Mouse (Mus musculus): ENCODE results near the gene Dusp3. TPM values are rescaled to one million over a fixed set of nuclear protein-coding genes. Genes with fewer than 3 reads are reported as not detected.

Dusp3 gene
- polyA plus RNA-seq, 1 experiment from 2014 or later: 11.3 TPM

GRCm38 (mm10) chr11:101953441-101953840, 33.4 kb downstream of the Dusp3 start:
- Histone ChIP-seq H3K4me2 (replicated peaks) (no peak overlapping the region), H3K4me3 (replicated peaks) (no peak overlapping the region), H3K36me3 (no peaks in the 10 kb centered on the region), H3K4me1 (replicated peaks) (peaks cover 14% of the 10 kb centered on the region), H3K27me3 (peaks cover 36% of the 10 kb centered on the region), H3K9ac (replicated peaks) (no peak overlapping the region), H3K9me3 (no peaks in the 10 kb centered on the region), H3K27ac (no peak overlapping the region)
- no peak for ATAC-seq
- WGBS: 79% methylated on average over 4 of the region's 4 CpGs

- no peak overlapping the region for H3K4me3 ChIP-seq (replicated peaks)
- H3K9ac ChIP-seq (replicated peaks): no peak overlapping the region
- peaks cover 14% of the 10 kb centered on the region for H3K4me1 ChIP-seq (replicated peaks)
- peak overlapping the region; percentile 33 for H3K4me2 ChIP-seq (replicated peaks)
- no peak overlapping the region for H3K27ac ChIP-seq
- WGBS: 19% methylated on average over 24 of the region's 24 CpGs
- H3K36me3 ChIP-seq: no peaks in the 10 kb centered on the region
- H3K9me3 ChIP-seq: no peaks in the 10 kb centered on the region
- no peak for ATAC-seq
- H3K27me3 ChIP-seq: peaks cover 36% of the 10 kb centered on the region
Observed at GRCm38 (mm10) chr11:101952541-101953341, 34.1 kb downstream of the Dusp3 start.

GRCm38 (mm10) chr11:101950021-101950420, 36.8 kb downstream of the Dusp3 start:
- no peaks in the 10 kb centered on the region for H3K36me3 ChIP-seq
- no peaks in the 10 kb centered on the region for H3K9me3 ChIP-seq
- ATAC-seq: no peak
- H3K9ac ChIP-seq (replicated peaks): no peak overlapping the region
- no peak overlapping the region for H3K27ac ChIP-seq
- 91% methylated on average over 5 of the region's 5 CpGs for WGBS
- peaks cover 14% of the 10 kb centered on the region for H3K4me1 ChIP-seq (replicated peaks)
- H3K27me3 ChIP-seq: peaks cover 35% of the 10 kb centered on the region
- no peak overlapping the region for H3K4me3 ChIP-seq (replicated peaks)
- H3K4me2 ChIP-seq (replicated peaks): no peak overlapping the region

- 24% methylated on average over 5 of the region's 5 CpGs for WGBS
Observed at GRCm38 (mm10) chr11:101946525-101946924, 40.3 kb downstream of the Dusp3 start.

GRCm38 (mm10) chr11:101943055-101943454, 43.8 kb downstream of the Dusp3 start:
- no peak overlapping the region for H3K27ac ChIP-seq
- H3K36me3 ChIP-seq: no peaks in the 10 kb centered on the region
- H3K27me3 ChIP-seq: peaks cover 16% of the 10 kb centered on the region
- H3K4me3 ChIP-seq (replicated peaks): no peak overlapping the region
- H3K4me1 ChIP-seq (replicated peaks): no peaks in the 10 kb centered on the region
- ATAC-seq: no peak
- no peak overlapping the region for H3K4me2 ChIP-seq (replicated peaks)
- no peaks in the 10 kb centered on the region for H3K9me3 ChIP-seq
- 40% methylated on average over 3 of the region's 3 CpGs for WGBS
- H3K9ac ChIP-seq (replicated peaks): no peak overlapping the region

More at GRCm38 (mm10) chr11:101946525-101946924, 40.3 kb downstream of the Dusp3 start:
- peak; percentile 48; the same call in 1 of the 2 replicates for ATAC-seq
- no peaks in the 10 kb centered on the region for H3K36me3 ChIP-seq
- H3K4me2 ChIP-seq (replicated peaks): no peak overlapping the region
- peaks cover 11% of the 10 kb centered on the region for H3K27me3 ChIP-seq
- H3K9me3 ChIP-seq: no peaks in the 10 kb centered on the region
- no peak overlapping the region for H3K9ac ChIP-seq (replicated peaks)
- no peaks in the 10 kb centered on the region for H3K4me1 ChIP-seq (replicated peaks)
- H3K4me3 ChIP-seq (replicated peaks): no peak overlapping the region
- H3K27ac ChIP-seq: 0 out of 2 replicates have a peak overlapping the region, but pooled peaks have one; percentile 14

- H3K9ac ChIP-seq (replicated peaks): peak overlapping the region; percentile 65
- no peak for ATAC-seq
- peak overlapping the region; percentile 41 for H3K4me3 ChIP-seq (replicated peaks)
- peaks cover 11% of the 10 kb centered on the region for H3K4me1 ChIP-seq (replicated peaks)
- peak overlapping the region; percentile 64 for H3K4me2 ChIP-seq (replicated peaks)
- H3K27ac ChIP-seq: 0 out of 2 replicates have a peak overlapping the region, but pooled peaks have one; percentile 3
- WGBS: 1% methylated on average over 31 of the region's 32 CpGs
- H3K9me3 ChIP-seq: no peaks in the 10 kb centered on the region
- no peaks in the 10 kb centered on the region for H3K36me3 ChIP-seq
- peaks cover 34% of the 10 kb centered on the region for H3K27me3 ChIP-seq
Observed at GRCm38 (mm10) chr11:101937108-101937507, 49.7 kb downstream of the Dusp3 start.

- Histone ChIP-seq H3K4me3 (replicated peaks) (no peak overlapping the region; the same call in 1 of the 2 replicates), H3K27me3 (peaks cover 34% of the 10 kb centered on the region), H3K4me1 (replicated peaks) (peaks cover 11% of the 10 kb centered on the region), H3K4me2 (replicated peaks) (no peak overlapping the region; the same call in 1 of the 2 replicates), H3K27ac (no peak overlapping the region), H3K9me3 (no peaks in the 10 kb centered on the region), H3K9ac (replicated peaks) (no peak overlapping the region), H3K36me3 (no peaks in the 10 kb centered on the region)
- 32% methylated on average over 7 of the region's 7 CpGs for WGBS
- no peak for ATAC-seq
Observed at GRCm38 (mm10) chr11:101936421-101936820, 50.4 kb downstream of the Dusp3 start.

GRCm38 (mm10) chr11:101935743-101936142, 51.1 kb downstream of the Dusp3 start:
- no peak overlapping the region for H3K4me3 ChIP-seq (replicated peaks)
- H3K4me1 ChIP-seq (replicated peaks): peaks cover 11% of the 10 kb centered on the region
- WGBS: 90% methylated on average over 3 of the region's 3 CpGs
- H3K4me2 ChIP-seq (replicated peaks): no peak overlapping the region
- no peaks in the 10 kb centered on the region for H3K9me3 ChIP-seq
- ATAC-seq: no peak
- peaks cover 34% of the 10 kb centered on the region for H3K27me3 ChIP-seq
- no peak overlapping the region for H3K27ac ChIP-seq
- H3K36me3 ChIP-seq: no peaks in the 10 kb centered on the region
- no peak overlapping the region for H3K9ac ChIP-seq (replicated peaks)

GRCm38 (mm10) chr11:101931978-101932377, 54.8 kb downstream of the Dusp3 start:
- no peak overlapping the region for H3K9ac ChIP-seq (replicated peaks)
- H3K27ac ChIP-seq: no peak overlapping the region
- ATAC-seq: no peak
- H3K9me3 ChIP-seq: no peaks in the 10 kb centered on the region
- H3K4me1 ChIP-seq (replicated peaks): peaks cover 10% of the 10 kb centered on the region
- no peak overlapping the region for H3K4me3 ChIP-seq (replicated peaks)
- H3K27me3 ChIP-seq: peaks cover 23% of the 10 kb centered on the region
- no peak overlapping the region for H3K4me2 ChIP-seq (replicated peaks)
- H3K36me3 ChIP-seq: no peaks in the 10 kb centered on the region
- 52% methylated on average over 4 of the region's 4 CpGs for WGBS

GRCm38 (mm10) chr11:101928030-101928762, 58.6 kb downstream of the Dusp3 start:
- no peak for ATAC-seq
- 33% methylated on average over 25 of the region's 25 CpGs for WGBS
- H3K9ac ChIP-seq (replicated peaks): no peak overlapping the region

GRCm38 (mm10) chr11:101926951-101927589, 59.7 kb downstream of the Dusp3 start:
- 81% methylated on average over 10 of the region's 10 CpGs for WGBS
- Histone ChIP-seq H3K4me3 (replicated peaks) (no peak overlapping the region), H3K4me1 (replicated peaks) (peaks cover 7% of the 10 kb centered on the region), H3K9me3 (no peaks in the 10 kb centered on the region), H3K27me3 (0 out of 2 replicates have a peak, but pooled peaks cover 13% of the 10 kb centered on the region), H3K4me2 (replicated peaks) (no peak overlapping the region), H3K9ac (replicated peaks) (no peak overlapping the region), H3K36me3 (no peaks in the 10 kb centered on the region), H3K27ac (no peak overlapping the region)
- ATAC-seq: no peak

More at GRCm38 (mm10) chr11:101928030-101928762, 58.6 kb downstream of the Dusp3 start:
- Histone ChIP-seq H3K9me3 (no peaks in the 10 kb centered on the region), H3K4me2 (replicated peaks) (no peak overlapping the region), H3K27me3 (0 out of 2 replicates have a peak, but pooled peaks cover 9% of the 10 kb centered on the region), H3K4me3 (replicated peaks) (no peak overlapping the region), H3K27ac (no peak overlapping the region), H3K4me1 (replicated peaks) (peaks cover 7% of the 10 kb centered on the region), H3K36me3 (no peaks in the 10 kb centered on the region)

Data from midbrain, embryonic 13.5 days (tissue).